Mouse (Mus musculus) embryo, embryonic 11 days (tissue): ENCODE data around the gene Ammecr1.
A peak's percentile ranks its signal among the peaks of the same experiment; 100 is the strongest.

Experiments used
- DNase-seq: peaks from one replicate; pipeline ENCODE4 v3.0.0-alpha.2; 2015

Ammecr1 gene

GRCm38 (mm10) chrX:142966008-142966966 is at the start of gene Ammecr1:
TSS of gene Ammecr1 (minus strand) at chrX:142966728.
- DNase-seq = peak; percentile 89

- no peak for DNase-seq
Observed at GRCm38 (mm10) chrX:143014118-143014517, 47.6 kb upstream of the Ammecr1 start.

- no peak for DNase-seq
Observed at GRCm38 (mm10) chrX:143012334-143012733, 45.8 kb upstream of the Ammecr1 start.

- DNase-seq = no peak
Observed at GRCm38 (mm10) chrX:143011865-143012264, 45.3 kb upstream of the Ammecr1 start.

- DNase-seq = no peak
Observed at GRCm38 (mm10) chrX:143004131-143004846, 37.8 kb upstream of the Ammecr1 start.

GRCm38 (mm10) chrX:142997214-142997613 is 30.7 kb upstream of the Ammecr1 start:
- no peak for DNase-seq

GRCm38 (mm10) chrX:142994514-142994913 is 28.0 kb upstream of the Ammecr1 start:
- no peak for DNase-seq

GRCm38 (mm10) chrX:142984170-142984569 is 17.6 kb upstream of the Ammecr1 start:
- no peak for DNase-seq

- no peak for DNase-seq
Observed at GRCm38 (mm10) chrX:142983638-142984037, 17.1 kb upstream of the Ammecr1 start.

GRCm38 (mm10) chrX:142981530-142982130 is 15.1 kb upstream of the Ammecr1 start:
- no peak for DNase-seq

- no peak for DNase-seq
Observed at GRCm38 (mm10) chrX:142980855-142981529, 14.5 kb upstream of the Ammecr1 start.

- DNase-seq = no peak
Observed at GRCm38 (mm10) chrX:142979224-142979623, 12.7 kb upstream of the Ammecr1 start.

GRCm38 (mm10) chrX:142972443-142972970 is 6.0 kb upstream of the Ammecr1 start:
- DNase-seq = peak; percentile 28

GRCm38 (mm10) chrX:142971759-142972158 is 5.2 kb upstream of the Ammecr1 start:
- DNase-seq = no peak

GRCm38 (mm10) chrX:142967067-142967466 is 539 bp upstream of the Ammecr1 start:
- peak; percentile 1 for DNase-seq

- DNase-seq = peak; percentile 7
Observed at GRCm38 (mm10) chrX:142965236-142966007, 1.1 kb downstream of the Ammecr1 start.

- no peak for DNase-seq
Observed at GRCm38 (mm10) chrX:142960434-142960833, 6.1 kb downstream of the Ammecr1 start.

- no peak for DNase-seq
Observed at GRCm38 (mm10) chrX:142959674-142960307, 6.7 kb downstream of the Ammecr1 start.

- DNase-seq = no peak
Observed at GRCm38 (mm10) chrX:142928430-142928829, 38.1 kb downstream of the Ammecr1 start.

GRCm38 (mm10) chrX:142917394-142917793 is 49.1 kb downstream of the Ammecr1 start:
- DNase-seq = no peak

GRCm38 (mm10) chrX:142916719-142917118 is 49.8 kb downstream of the Ammecr1 start:
- no peak for DNase-seq
